Mouse (Mus musculus) limb, embryonic 14.5 days (tissue): ENCODE data around the gene Rad54l. TPM values are rescaled to one million over a fixed set of nuclear protein-coding genes. Genes with fewer than 3 reads are reported as not detected.
A peak's percentile ranks its signal among the peaks of the same experiment; 100 is the strongest.

Experiments used
- ATAC-seq: fragments of 200-750 bp; cut with Nextera tagmentation; 2 replicates; pipeline ENCODE4 v1.8.0; 2017; ENCODE audit warnings: low read depth, moderate number of reproducible peaks, moderate TSS enrichment; ENCODE audit not compliant: low FRiP score
- DNase-seq: peaks from one replicate; pipeline ENCODE4 v3.0.0-alpha.2; 2015; ENCODE audit warnings: low spot score
- H3K27ac ChIP-seq: fragments of 300-500 bp; sonication (generic); replicated peaks from 2 replicates; pipeline ENCODE4 v1.5.1; 2014; ENCODE audit warnings: low read depth, mild to moderate bottlenecking, low read length, moderate library complexity, mixed read lengths
- H3K27me3 ChIP-seq: fragments of 300-500 bp; sonication (generic); 2 replicates; pipeline ENCODE4 v1.6.1; 2014; ENCODE audit warnings: low read length, mixed read lengths; ENCODE audit not compliant: control insufficient read depth, insufficient read depth
- H3K36me3 ChIP-seq: fragments of 300-500 bp; sonication (generic); 2 replicates; pipeline ENCODE4 v1.6.1; 2014; ENCODE audit warnings: mild to moderate bottlenecking, low read length, moderate library complexity, mixed read lengths; ENCODE audit not compliant: control insufficient read depth, insufficient read depth
- H3K4me1 ChIP-seq: fragments of 300-500 bp; sonication (generic); 2 replicates; pipeline ENCODE4 v1.6.1; 2014; ENCODE audit warnings: antibody characterized with exemption, low read length, mixed read lengths; ENCODE audit not compliant: control insufficient read depth, insufficient read depth
- H3K4me2 ChIP-seq: fragments of 300-500 bp; sonication (generic); replicated peaks from 2 replicates; pipeline ENCODE4 v1.6.1; 2014; ENCODE audit warnings: low read depth, mild to moderate bottlenecking, low read length, moderate library complexity; ENCODE audit not compliant: severe bottlenecking
- H3K4me3 ChIP-seq: fragments of 300-500 bp; sonication (generic); replicated peaks from 2 replicates; pipeline ENCODE4 v1.5.1; 2014; ENCODE audit warnings: low read length
- H3K9ac ChIP-seq: fragments of 300-500 bp; sonication (generic); 2 replicates; pipeline ENCODE4 v1.6.1; 2014; ENCODE audit warnings: mild to moderate bottlenecking, low read depth, low read length, moderate library complexity; ENCODE audit not compliant: severe bottlenecking
- H3K9me3 ChIP-seq: fragments of 300-500 bp; sonication (generic); 2 replicates; pipeline ENCODE4 v1.6.1; 2016; ENCODE audit warnings: low read length; ENCODE audit not compliant: control insufficient read depth
- POLR2A ChIP-seq: fragments of 200-500 bp; IDR thresholded peaks from 2 replicates; pipeline ENCODE4 v1.8.0; 2012; ENCODE audit warnings: inconsistent platforms, mild to moderate bottlenecking, moderate library complexity, borderline replicate concordance; ENCODE audit not compliant: insufficient read depth, insufficient read length; ENCODE audit errors: extremely low read depth
- WGBS: fragments of 180-500 bp; shearing (Covaris S2); extraction: QIAGEN DNeasy Blood & Tissue Kit; methylation state at CpG from one replicate; pipeline ENCODE4 v1.1.7; 2014; 5-methylcytosine and 5-hydroxymethylcytosine counted together
- polyA plus RNA-seq, 2 experiments: library from polyadenylated mRNA; depleted of rRNA in 1 of 2; stranded (reverse) in 1 of 2; unstranded in 1 of 2; fragments of >200 nt; fragmentation: Nextera tagmentation in 1 of 2; extraction: Ambion mirVana in 1 of 2; gene quantifications; 2 replicates each; pipeline versions ENCODE4 v1.2.1 to v1.2.3; 2012 to 2014

Rad54l gene
- polyA plus RNA-seq, 2 experiments: 18.2 to 22.3 TPM

GRCm38 (mm10) chr4:116097211-116097610 lies 26.3 kb downstream of the Rad54l start:
- DNase-seq (no peak), ATAC-seq (no peak)
- H3K4me3 ChIP-seq: no peak overlapping the region
- H3K36me3 ChIP-seq: peaks cover 88% of the 10 kb centered on the region
- H3K9ac ChIP-seq: no peak overlapping the region
- no peaks in the 10 kb centered on the region for H3K9me3 ChIP-seq
- TF ChIP-seq POLR2A: no peak
- no peak overlapping the region for H3K27ac ChIP-seq
- no peak overlapping the region for H3K4me2 ChIP-seq
- no peaks in the 10 kb centered on the region for H3K27me3 ChIP-seq
- H3K4me1 ChIP-seq: no peaks in the 10 kb centered on the region
- WGBS: 80% methylated on average over 8 of the region's 8 CpGs

- Histone ChIP-seq H3K27ac (no peak overlapping the region), H3K9me3 (no peaks in the 10 kb centered on the region), H3K4me1 (no peaks in the 10 kb centered on the region), H3K27me3 (no peaks in the 10 kb centered on the region), H3K36me3 (peaks cover 95% of the 10 kb centered on the region), H3K4me2 (no peak overlapping the region), H3K4me3 (no peak overlapping the region), H3K9ac (no peak overlapping the region)
- DNase-seq: no peak
- ATAC-seq: no peak
- TF ChIP-seq POLR2A: no peak
- WGBS: 86% methylated on average over 10 of the region's 10 CpGs
Measured at GRCm38 (mm10) chr4:116096291-116096690, 27.2 kb downstream of the Rad54l start.

GRCm38 (mm10) chr4:116088510-116089249 lies 34.8 kb downstream of the Rad54l start:
- DNase-seq (no peak), ATAC-seq (peak; percentile 55; the same call in 1 of the 2 replicates)
- TF ChIP-seq POLR2A: no peak
- Histone ChIP-seq H3K4me1 (no peaks in the 10 kb centered on the region), H3K4me2 (no peak overlapping the region), H3K36me3 (peaks cover 97% of the 10 kb centered on the region), H3K4me3 (no peak overlapping the region), H3K9ac (no peak overlapping the region), H3K27ac (no peak overlapping the region), H3K9me3 (no peaks in the 10 kb centered on the region), H3K27me3 (no peaks in the 10 kb centered on the region)
- 91% methylated on average over 23 of the region's 23 CpGs for WGBS

GRCm38 (mm10) chr4:116077240-116078095 lies 46.0 kb downstream of the Rad54l start:
- H3K36me3 ChIP-seq: peaks cover 34% of the 10 kb centered on the region
- H3K27me3 ChIP-seq: no peaks in the 10 kb centered on the region
- no peak for DNase-seq
- H3K4me2 ChIP-seq: peak overlapping the region; percentile 86
- no peak for ATAC-seq
- H3K4me1 ChIP-seq: peaks cover 23% of the 10 kb centered on the region
- WGBS: 63% methylated on average over 3 of the region's 3 CpGs
- no peaks in the 10 kb centered on the region for H3K9me3 ChIP-seq
- TF ChIP-seq POLR2A: no peak
- H3K4me3 ChIP-seq: peak overlapping the region; percentile 96
- H3K9ac ChIP-seq: peak overlapping the region; percentile 95
- peak overlapping the region; percentile 97 for H3K27ac ChIP-seq

GRCm38 (mm10) chr4:116076369-116077231 lies 46.9 kb downstream of the Rad54l start:
- Histone ChIP-seq H3K9me3 (no peaks in the 10 kb centered on the region), H3K9ac (peak overlapping the region; percentile 95), H3K27ac (peak overlapping the region; percentile 97), H3K4me3 (peak overlapping the region; percentile 96), H3K27me3 (no peaks in the 10 kb centered on the region), H3K4me2 (peak overlapping the region; percentile 86), H3K36me3 (peaks cover 26% of the 10 kb centered on the region), H3K4me1 (peaks cover 23% of the 10 kb centered on the region)
- no peak for ATAC-seq
- 4% methylated on average over 37 of the region's 37 CpGs for WGBS
- no peak for TF ChIP-seq POLR2A
- no peak for DNase-seq
